Mouse (Mus musculus): ENCODE measurements around the gene Smcr8. TPM values are rescaled to one million over a fixed set of nuclear protein-coding genes. Genes with fewer than 3 reads are reported as not detected.

The Smcr8 gene
- total and polyA plus RNA-seq, 2 experiments from 2014 or later, result 3.1 to 14.6 TPM

GRCm38 (mm10) chr11:60816398-60816797 lies 39.1 kb downstream of the Smcr8 start:
- Histone ChIP-seq H3K27ac (no peak overlapping the region), H3K4me2 (ENCODE audit: low read depth, low read length) (no peak overlapping the region), H3K4me3 (ENCODE audit: low read length) (no peak overlapping the region), H3K4me1 (ENCODE audit: insufficient read depth, low read length) (no peaks in the 10 kb centered on the region), H3K9ac (replicated peaks; ENCODE audit: low read length) (no peak overlapping the region), H3K27me3 (ENCODE audit: insufficient read depth, low read length) (no peaks in the 10 kb centered on the region), H3K9me3 (ENCODE audit: low read length) (no peaks in the 10 kb centered on the region), H3K36me3 (ENCODE audit: insufficient read depth, low read length) (no peaks in the 10 kb centered on the region)
- TF ChIP-seq CTCF (IDR thresholded peaks at IDR 0.05; ENCODE audit: low read depth), result no peak
- DNase-seq (ENCODE audit: low spot score) (no peak), ATAC-seq (no peak)
- 65% methylated on average over 5 of the region's 5 CpGs for WGBS

- Histone ChIP-seq H3K36me3 (ENCODE audit: insufficient read depth, low read length) (no peaks in the 10 kb centered on the region), H3K27me3 (ENCODE audit: insufficient read depth, low read length) (no peaks in the 10 kb centered on the region), H3K4me3 (ENCODE audit: low read length) (no peak overlapping the region), H3K9me3 (ENCODE audit: low read length) (no peaks in the 10 kb centered on the region), H3K4me1 (ENCODE audit: insufficient read depth, low read length) (no peaks in the 10 kb centered on the region), H3K27ac (no peak overlapping the region), H3K9ac (replicated peaks; ENCODE audit: low read length) (no peak overlapping the region), H3K4me2 (ENCODE audit: low read depth, low read length) (no peak overlapping the region)
- no peak for TF ChIP-seq CTCF (IDR thresholded peaks at IDR 0.05; ENCODE audit: low read depth)
- no peak for DNase-seq (ENCODE audit: low spot score)
- ATAC-seq, result no peak
- WGBS, result 68% methylated on average over 2 of the region's 2 CpGs
These were observed 46.4 kb downstream of the Smcr8 start for GRCm38 (mm10) chr11:60823771-60824170.

- WGBS, result 77% methylated on average over 3 of the region's 3 CpGs
- no peak for ATAC-seq
- H3K27me3 ChIP-seq (ENCODE audit: insufficient read depth, low read length), result no peaks in the 10 kb centered on the region
- H3K36me3 ChIP-seq (ENCODE audit: insufficient read depth, low read length), result no peaks in the 10 kb centered on the region
- no peak for DNase-seq (ENCODE audit: low spot score)
- no peak overlapping the region for H3K4me2 ChIP-seq (ENCODE audit: low read depth, low read length)
- no peaks in the 10 kb centered on the region for H3K9me3 ChIP-seq (ENCODE audit: low read length)
- no peak overlapping the region for H3K4me3 ChIP-seq (ENCODE audit: low read length)
- H3K4me1 ChIP-seq (ENCODE audit: insufficient read depth, low read length), result no peaks in the 10 kb centered on the region
- no peak for TF ChIP-seq CTCF (IDR thresholded peaks at IDR 0.05; ENCODE audit: low read depth)
- no peak overlapping the region for H3K9ac ChIP-seq (replicated peaks; ENCODE audit: low read length)
- no peak overlapping the region for H3K27ac ChIP-seq
These were observed 47.9 kb downstream of the Smcr8 start for GRCm38 (mm10) chr11:60825191-60825590.

GRCm38 (mm10) chr11:60826700-60827099 lies 49.4 kb downstream of the Smcr8 start:
- 44% methylated on average over 1 of the region's 1 CpGs for WGBS
- no peak overlapping the region for H3K9ac ChIP-seq (replicated peaks; ENCODE audit: low read length)
- ATAC-seq, result no peak
- H3K36me3 ChIP-seq (ENCODE audit: insufficient read depth, low read length), result no peaks in the 10 kb centered on the region
- no peaks in the 10 kb centered on the region for H3K27me3 ChIP-seq (ENCODE audit: insufficient read depth, low read length)
- no peak overlapping the region for H3K27ac ChIP-seq
- no peak for TF ChIP-seq CTCF (IDR thresholded peaks at IDR 0.05; ENCODE audit: low read depth)
- H3K4me1 ChIP-seq (ENCODE audit: insufficient read depth, low read length), result peaks cover 8% of the 10 kb centered on the region
- DNase-seq (ENCODE audit: low spot score), result no peak
- no peak overlapping the region for H3K4me2 ChIP-seq (ENCODE audit: low read depth, low read length)
- no peak overlapping the region for H3K4me3 ChIP-seq (ENCODE audit: low read length)
- H3K9me3 ChIP-seq (ENCODE audit: low read length), result no peaks in the 10 kb centered on the region

- Histone ChIP-seq H3K4me2 (ENCODE audit: low read depth, low read length) (no peak overlapping the region), H3K27ac (no peak overlapping the region), H3K9me3 (ENCODE audit: low read length) (no peaks in the 10 kb centered on the region), H3K27me3 (ENCODE audit: insufficient read depth, low read length) (no peaks in the 10 kb centered on the region), H3K4me1 (ENCODE audit: insufficient read depth, low read length) (peaks cover 9% of the 10 kb centered on the region), H3K4me3 (ENCODE audit: low read length) (no peak overlapping the region), H3K9ac (replicated peaks; ENCODE audit: low read length) (no peak overlapping the region), H3K36me3 (ENCODE audit: insufficient read depth, low read length) (no peaks in the 10 kb centered on the region)
- TF ChIP-seq CTCF (IDR thresholded peaks at IDR 0.05; ENCODE audit: low read depth), result no peak
- DNase-seq (ENCODE audit: low spot score), result peak; percentile 7
- WGBS, result 34% methylated on average over 4 of the region's 4 CpGs
- ATAC-seq, result no peak
These were observed 50.1 kb downstream of the Smcr8 start for GRCm38 (mm10) chr11:60827241-60827945.

GRCm38 (mm10) chr11:60828903-60829302 lies 51.6 kb downstream of the Smcr8 start:
- H3K27ac ChIP-seq, result no peak overlapping the region
- ATAC-seq (no peak), DNase-seq (ENCODE audit: low spot score) (peak; percentile 45)
- H3K4me2 ChIP-seq (ENCODE audit: low read depth, low read length), result no peak overlapping the region
- no peak overlapping the region for H3K9ac ChIP-seq (replicated peaks; ENCODE audit: low read length)
- H3K4me1 ChIP-seq (ENCODE audit: insufficient read depth, low read length), result peaks cover 9% of the 10 kb centered on the region
- no peaks in the 10 kb centered on the region for H3K36me3 ChIP-seq (ENCODE audit: insufficient read depth, low read length)
- H3K9me3 ChIP-seq (ENCODE audit: low read length), result no peaks in the 10 kb centered on the region
- WGBS, result 33% methylated on average over 2 of the region's 2 CpGs
- no peaks in the 10 kb centered on the region for H3K27me3 ChIP-seq (ENCODE audit: insufficient read depth, low read length)
- no peak overlapping the region for H3K4me3 ChIP-seq (ENCODE audit: low read length)
- peak; percentile 52 for TF ChIP-seq CTCF (IDR thresholded peaks at IDR 0.05; ENCODE audit: low read depth)

GRCm38 (mm10) chr11:60830433-60831052 lies 53.2 kb downstream of the Smcr8 start, which contains the start of gene Dhrs7b:
Dhrs7b (plus strand) TSS chr11:60830631.
- peak within 1 kb of the TSS; percentile 62 for H3K9ac ChIP-seq (replicated peaks; ENCODE audit: low read length)
- peak within 1 kb of the TSS; percentile 89 for H3K27ac ChIP-seq
- no peaks in the 10 kb centered on the region for H3K36me3 ChIP-seq (ENCODE audit: insufficient read depth, low read length)
- H3K9me3 ChIP-seq (ENCODE audit: low read length), result no peaks in the 10 kb centered on the region
- H3K4me2 ChIP-seq (ENCODE audit: low read depth, low read length), result peak within 1 kb of the TSS; percentile 84
- peak within 1 kb of the TSS; percentile 53 for H3K4me3 ChIP-seq (ENCODE audit: low read length)
- TF ChIP-seq CTCF (IDR thresholded peaks at IDR 0.05; ENCODE audit: low read depth), result 0 out of 2 replicates have a peak, but pooled peaks have one; percentile 16
- peaks cover 9% of the 10 kb centered on the region for H3K4me1 ChIP-seq (ENCODE audit: insufficient read depth, low read length)
- peak; percentile 95 for DNase-seq (ENCODE audit: low spot score)
- peak; percentile 98 for ATAC-seq
- H3K27me3 ChIP-seq (ENCODE audit: insufficient read depth, low read length), result no peaks in the 10 kb centered on the region
- under 1% methylated on average over 34 of the region's 34 CpGs for WGBS

Data from hindbrain, postnatal 0 days (tissue).